Mouse (Mus musculus): ENCODE results near the gene Pik3r5. TPM values are rescaled to one million over a fixed set of nuclear protein-coding genes. Genes with fewer than 3 reads are reported as not detected.

Gene Pik3r5
- polyA plus RNA-seq, 1 experiment from 2014 or later, result 0.30 TPM

GRCm38 (mm10) chr11:68417831-68418230, 14.1 kb upstream of the Pik3r5 start:
- no peak overlapping the region for H3K4me3 ChIP-seq (ENCODE audit: low read depth, low read length)
- no peaks in the 10 kb centered on the region for H3K9me3 ChIP-seq (ENCODE audit: low read depth, low read length)
- no peaks in the 10 kb centered on the region for H3K36me3 ChIP-seq (ENCODE audit: insufficient read depth)
- H3K27ac ChIP-seq (ENCODE audit: low read depth), result no peak overlapping the region
- no peak overlapping the region for H3K4me2 ChIP-seq
- peak; percentile 79 for TF ChIP-seq CTCF (IDR thresholded peaks at IDR 0.05; ENCODE audit: low read depth)
- 42% methylated on average over 9 of the region's 9 CpGs for WGBS
- ATAC-seq (ENCODE audit: insufficient read depth) (no peak), DNase-seq (peak; percentile 49)
- no peaks in the 10 kb centered on the region for H3K27me3 ChIP-seq (ENCODE audit: insufficient read depth, low read length)
- no peak overlapping the region for H3K9ac ChIP-seq
- H3K4me1 ChIP-seq (ENCODE audit: insufficient read depth), result no peaks in the 10 kb centered on the region

- ATAC-seq (ENCODE audit: insufficient read depth) (no peak), DNase-seq (no peak)
- no peak for TF ChIP-seq CTCF (IDR thresholded peaks at IDR 0.05; ENCODE audit: low read depth)
- Histone ChIP-seq H3K27ac (ENCODE audit: low read depth) (no peak overlapping the region), H3K4me1 (ENCODE audit: insufficient read depth) (no peaks in the 10 kb centered on the region), H3K4me3 (ENCODE audit: low read depth, low read length) (no peak overlapping the region), H3K9me3 (ENCODE audit: low read depth, low read length) (no peaks in the 10 kb centered on the region), H3K4me2 (no peak overlapping the region), H3K9ac (no peak overlapping the region), H3K36me3 (ENCODE audit: insufficient read depth) (no peaks in the 10 kb centered on the region), H3K27me3 (ENCODE audit: insufficient read depth, low read length) (0 out of 2 replicates have a peak, but pooled peaks cover 3% of the 10 kb centered on the region)
- 64% methylated on average over 8 of the region's 8 CpGs for WGBS
Measured at GRCm38 (mm10) chr11:68425492-68426315, 6.2 kb upstream of the Pik3r5 start.

GRCm38 (mm10) chr11:68427083-68427570, 4.8 kb upstream of the Pik3r5 start:
- DNase-seq (no peak), ATAC-seq (ENCODE audit: insufficient read depth) (no peak)
- 71% methylated on average over 5 of the region's 5 CpGs for WGBS
- H3K27me3 ChIP-seq (ENCODE audit: insufficient read depth, low read length), result 0 out of 2 replicates have a peak, but pooled peaks cover 3% of the 10 kb centered on the region
- H3K36me3 ChIP-seq (ENCODE audit: insufficient read depth), result no peaks in the 10 kb centered on the region
- no peak overlapping the region for H3K4me2 ChIP-seq
- TF ChIP-seq CTCF (IDR thresholded peaks at IDR 0.05; ENCODE audit: low read depth), result no peak
- H3K9ac ChIP-seq, result no peak overlapping the region
- no peak overlapping the region for H3K4me3 ChIP-seq (ENCODE audit: low read depth, low read length)
- no peaks in the 10 kb centered on the region for H3K4me1 ChIP-seq (ENCODE audit: insufficient read depth)
- H3K9me3 ChIP-seq (ENCODE audit: low read depth, low read length), result no peaks in the 10 kb centered on the region
- no peak overlapping the region for H3K27ac ChIP-seq (ENCODE audit: low read depth)

GRCm38 (mm10) chr11:68430662-68431061, 1.3 kb upstream of the Pik3r5 start:
- 56% methylated on average over 5 of the region's 5 CpGs for WGBS
- no peaks in the 10 kb centered on the region for H3K4me1 ChIP-seq (ENCODE audit: insufficient read depth)
- H3K4me3 ChIP-seq (ENCODE audit: low read depth, low read length), result no peak overlapping the region
- H3K36me3 ChIP-seq (ENCODE audit: insufficient read depth), result no peaks in the 10 kb centered on the region
- no peak overlapping the region for H3K27ac ChIP-seq (ENCODE audit: low read depth)
- no peak for ATAC-seq (ENCODE audit: insufficient read depth)
- H3K4me2 ChIP-seq, result no peak overlapping the region
- H3K27me3 ChIP-seq (ENCODE audit: insufficient read depth, low read length), result 0 out of 2 replicates have a peak, but pooled peaks cover 3% of the 10 kb centered on the region
- DNase-seq, result no peak
- TF ChIP-seq CTCF (IDR thresholded peaks at IDR 0.05; ENCODE audit: low read depth), result 0 out of 2 replicates have a peak, but pooled peaks have one; percentile 12
- no peak overlapping the region for H3K9ac ChIP-seq
- no peaks in the 10 kb centered on the region for H3K9me3 ChIP-seq (ENCODE audit: low read depth, low read length)

GRCm38 (mm10) chr11:68432361-68433021, 570 bp downstream of the Pik3r5 start:
- Histone ChIP-seq H3K4me3 (ENCODE audit: low read depth, low read length) (peak overlapping the region; percentile 44), H3K9me3 (ENCODE audit: low read depth, low read length) (no peaks in the 10 kb centered on the region), H3K4me2 (peak overlapping the region; percentile 75), H3K36me3 (ENCODE audit: insufficient read depth) (no peaks in the 10 kb centered on the region), H3K27me3 (ENCODE audit: insufficient read depth, low read length) (0 out of 2 replicates have a peak, but pooled peaks cover 3% of the 10 kb centered on the region), H3K4me1 (ENCODE audit: insufficient read depth) (no peaks in the 10 kb centered on the region), H3K9ac (peak overlapping the region; percentile 52), H3K27ac (ENCODE audit: low read depth) (no peak overlapping the region)
- TF ChIP-seq CTCF (IDR thresholded peaks at IDR 0.05; ENCODE audit: low read depth), result no peak
- 21% methylated on average over 23 of the region's 23 CpGs for WGBS
- peak; percentile 65; the same call in 1 of the 2 replicates for ATAC-seq (ENCODE audit: insufficient read depth)
- DNase-seq, result no peak

GRCm38 (mm10) chr11:68433534-68433933, 1.6 kb downstream of the Pik3r5 start:
- no peaks in the 10 kb centered on the region for H3K4me1 ChIP-seq (ENCODE audit: insufficient read depth)
- 76% methylated on average over 5 of the region's 5 CpGs for WGBS
- H3K36me3 ChIP-seq (ENCODE audit: insufficient read depth), result no peaks in the 10 kb centered on the region

GRCm38 (mm10) chr11:68434697-68435096, 2.8 kb downstream of the Pik3r5 start:
- H3K27ac ChIP-seq (ENCODE audit: low read depth), result no peak overlapping the region
- TF ChIP-seq CTCF (IDR thresholded peaks at IDR 0.05; ENCODE audit: low read depth), result no peak
- H3K36me3 ChIP-seq (ENCODE audit: insufficient read depth), result no peaks in the 10 kb centered on the region
- no peaks in the 10 kb centered on the region for H3K4me1 ChIP-seq (ENCODE audit: insufficient read depth)
- WGBS, result 78% methylated on average over 2 of the region's 2 CpGs
- no peak for DNase-seq
- 0 out of 2 replicates have a peak, but pooled peaks cover 3% of the 10 kb centered on the region for H3K27me3 ChIP-seq (ENCODE audit: insufficient read depth, low read length)
- no peaks in the 10 kb centered on the region for H3K9me3 ChIP-seq (ENCODE audit: low read depth, low read length)
- no peak for ATAC-seq (ENCODE audit: insufficient read depth)
- H3K4me3 ChIP-seq (ENCODE audit: low read depth, low read length), result no peak overlapping the region
- H3K9ac ChIP-seq, result no peak overlapping the region
- H3K4me2 ChIP-seq, result no peak overlapping the region

More at GRCm38 (mm10) chr11:68433534-68433933, 1.6 kb downstream of the Pik3r5 start:
- no peak for TF ChIP-seq CTCF (IDR thresholded peaks at IDR 0.05; ENCODE audit: low read depth)
- Histone ChIP-seq H3K4me2 (no peak overlapping the region), H3K4me3 (ENCODE audit: low read depth, low read length) (no peak overlapping the region), H3K9me3 (ENCODE audit: low read depth, low read length) (no peaks in the 10 kb centered on the region), H3K9ac (no peak overlapping the region), H3K27me3 (ENCODE audit: insufficient read depth, low read length) (0 out of 2 replicates have a peak, but pooled peaks cover 3% of the 10 kb centered on the region), H3K27ac (ENCODE audit: low read depth) (no peak overlapping the region)
- no peak for DNase-seq
- ATAC-seq (ENCODE audit: insufficient read depth), result no peak
